Mouse (Mus musculus) v-Abl transformed pro-B cells (cell line): ENCODE measurements around the gene Gtpbp3.

Experiments used
- in situ Hi-C, 2 experiments: fragments of 400-800 bp; cut with MboI; formaldehyde crosslinking; loops; one replicate each; pipeline ENCODE4 v1.15.1; 2025; ENCODE audit not compliant: unreplicated experiment in 2 of 2

Gene Gtpbp3

DNA sequence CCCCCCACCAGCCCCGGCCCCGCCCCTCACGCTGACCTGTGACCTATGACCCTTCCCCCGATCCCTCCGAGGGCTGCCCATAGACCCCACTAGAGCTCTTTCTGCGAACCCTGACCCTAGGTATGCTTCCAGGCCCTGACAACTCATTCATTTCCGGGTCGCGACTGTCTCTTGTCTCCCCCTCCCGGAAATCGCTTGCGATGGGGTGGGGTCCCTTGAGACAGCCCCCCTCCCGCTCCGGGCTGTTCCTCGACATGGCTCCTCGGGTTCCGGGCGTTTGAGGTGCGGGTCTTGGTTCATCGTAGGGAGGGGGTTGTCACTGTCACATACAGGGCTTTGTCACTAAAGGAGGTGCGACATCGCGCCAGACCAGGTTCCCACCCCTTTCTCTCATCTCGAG is 18.5 kb upstream of the Gtpbp3 start:
- in situ Hi-C loops: no loop called here

- in situ Hi-C loops: no loop called here
Measured at GRCm38 (mm10) chr8:71470146-71470912, 17.6 kb upstream of the Gtpbp3 start.

GRCm38 (mm10) chr8:71470913-71471255 is 17.0 kb upstream of the Gtpbp3 start:
- in situ Hi-C loops: no loop called here

DNA sequence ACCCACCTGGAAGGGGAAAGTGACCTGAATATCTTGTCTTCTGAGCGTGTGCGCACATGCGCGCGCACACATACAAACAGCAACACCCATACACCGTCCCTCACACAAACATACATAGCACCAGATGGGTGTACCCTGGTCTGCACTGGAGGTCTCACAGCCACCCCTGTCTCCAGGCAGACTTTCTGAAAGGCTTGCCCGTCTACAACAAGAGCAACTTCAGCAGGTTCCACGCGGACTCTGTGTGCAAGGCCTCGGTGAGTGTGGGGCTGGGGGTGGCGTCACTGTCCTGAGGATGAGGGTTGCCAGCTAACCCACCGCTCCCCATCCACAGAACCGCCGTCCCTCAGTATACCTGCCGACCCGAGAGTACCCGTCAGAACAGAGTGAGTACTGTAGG is 16.0 kb upstream of the Gtpbp3 start:
- in situ Hi-C loops: no loop called here

DNA sequence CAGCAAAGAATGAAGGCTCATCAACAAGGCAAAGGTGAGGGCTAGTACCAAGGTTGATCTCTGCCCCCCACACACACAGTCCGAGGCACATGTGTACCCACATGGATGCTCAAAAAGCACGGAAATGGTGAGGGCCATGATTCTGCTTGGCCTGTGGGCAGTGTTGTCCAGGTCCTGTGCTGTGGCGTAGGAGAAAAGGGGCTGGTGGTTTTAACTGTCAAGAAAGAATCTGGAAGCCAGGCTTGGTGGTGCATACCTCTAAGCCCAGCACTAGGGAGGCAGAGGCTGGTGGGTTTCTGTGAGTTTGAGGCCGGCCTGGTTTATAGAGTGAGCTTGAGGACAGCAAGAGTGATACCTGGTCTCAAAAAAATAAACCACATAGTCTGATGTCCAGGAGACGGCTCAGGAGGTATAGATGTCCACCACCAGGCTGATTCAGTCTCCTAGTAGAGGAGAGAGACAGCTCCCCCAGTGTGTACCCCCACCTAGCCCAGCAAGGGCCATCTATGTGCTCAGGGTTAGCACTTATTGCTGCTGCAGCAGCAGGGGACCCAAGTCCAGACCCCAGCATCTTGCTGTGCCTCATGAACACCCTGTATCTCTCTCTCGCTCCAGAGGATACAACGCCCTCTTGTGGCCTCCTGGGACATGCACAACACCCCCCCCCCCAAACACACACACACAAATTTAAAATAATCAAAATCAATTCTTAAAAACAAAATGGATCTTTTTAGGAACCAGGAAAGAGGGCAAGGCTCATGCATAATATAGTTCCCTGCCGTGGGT is 15.1 kb upstream of the Gtpbp3 start:
- in situ Hi-C loops: no loop called here

GRCm38 (mm10) chr8:71474344-71474743 is 13.6 kb upstream of the Gtpbp3 start:
- in situ Hi-C loops: no loop called here

DNA sequence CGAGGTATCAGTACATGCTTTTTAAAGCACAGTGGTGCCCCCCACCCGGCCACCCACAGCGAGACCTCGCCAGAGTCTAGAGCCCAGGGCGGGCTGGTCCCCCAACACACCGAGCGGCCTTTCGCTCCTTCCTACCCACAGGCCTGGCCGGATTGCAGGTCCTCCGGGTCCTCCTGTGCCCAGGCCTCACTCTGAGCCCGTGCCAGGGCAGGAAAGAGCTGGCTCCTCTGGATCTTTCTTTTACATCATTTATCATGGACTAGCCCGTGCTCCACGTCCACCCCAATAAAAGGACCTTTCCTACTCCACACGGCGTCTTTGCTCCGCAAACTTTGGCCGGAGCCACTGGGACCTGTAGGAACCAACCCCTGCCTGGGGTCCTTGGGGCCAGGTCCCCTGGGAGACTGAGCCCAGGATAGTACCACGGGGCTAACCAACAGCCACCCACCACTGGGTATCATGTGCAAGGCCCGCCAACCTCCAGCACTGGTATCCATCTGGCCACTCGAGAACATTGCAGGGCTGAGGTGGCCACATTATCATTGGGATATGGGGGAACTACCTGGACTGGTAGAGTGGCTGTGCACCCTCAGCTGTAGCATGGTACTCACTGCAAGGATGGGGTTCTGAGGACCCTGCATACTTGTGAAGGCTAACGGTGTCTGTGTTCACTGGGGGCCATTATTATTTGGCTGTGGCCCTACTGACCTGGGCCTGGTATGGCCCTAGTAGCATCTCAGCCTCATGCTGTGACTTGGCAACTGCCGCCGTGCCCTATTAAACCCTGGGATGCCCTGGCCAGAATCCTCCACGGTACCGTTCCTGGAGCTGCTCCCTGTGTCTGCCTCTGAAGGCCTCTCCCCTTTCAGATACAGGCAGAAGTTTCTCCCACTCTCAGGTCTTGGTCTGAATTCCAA is 12.9 kb upstream of the Gtpbp3 start:
- in situ Hi-C loops: loop anchor here in 1 of 2 experiments (5.0 kb wide), 1 partner anchor 103 kb away; the partner anchor contains the start of gene Ocel1

GRCm38 (mm10) chr8:71475702-71476075 is 12.2 kb upstream of the Gtpbp3 start:
- in situ Hi-C loops: loop anchor here in 1 of 2 experiments (5.0 kb wide), 1 partner anchor 103 kb away; the partner anchor contains the start of gene Ocel1

DNA sequence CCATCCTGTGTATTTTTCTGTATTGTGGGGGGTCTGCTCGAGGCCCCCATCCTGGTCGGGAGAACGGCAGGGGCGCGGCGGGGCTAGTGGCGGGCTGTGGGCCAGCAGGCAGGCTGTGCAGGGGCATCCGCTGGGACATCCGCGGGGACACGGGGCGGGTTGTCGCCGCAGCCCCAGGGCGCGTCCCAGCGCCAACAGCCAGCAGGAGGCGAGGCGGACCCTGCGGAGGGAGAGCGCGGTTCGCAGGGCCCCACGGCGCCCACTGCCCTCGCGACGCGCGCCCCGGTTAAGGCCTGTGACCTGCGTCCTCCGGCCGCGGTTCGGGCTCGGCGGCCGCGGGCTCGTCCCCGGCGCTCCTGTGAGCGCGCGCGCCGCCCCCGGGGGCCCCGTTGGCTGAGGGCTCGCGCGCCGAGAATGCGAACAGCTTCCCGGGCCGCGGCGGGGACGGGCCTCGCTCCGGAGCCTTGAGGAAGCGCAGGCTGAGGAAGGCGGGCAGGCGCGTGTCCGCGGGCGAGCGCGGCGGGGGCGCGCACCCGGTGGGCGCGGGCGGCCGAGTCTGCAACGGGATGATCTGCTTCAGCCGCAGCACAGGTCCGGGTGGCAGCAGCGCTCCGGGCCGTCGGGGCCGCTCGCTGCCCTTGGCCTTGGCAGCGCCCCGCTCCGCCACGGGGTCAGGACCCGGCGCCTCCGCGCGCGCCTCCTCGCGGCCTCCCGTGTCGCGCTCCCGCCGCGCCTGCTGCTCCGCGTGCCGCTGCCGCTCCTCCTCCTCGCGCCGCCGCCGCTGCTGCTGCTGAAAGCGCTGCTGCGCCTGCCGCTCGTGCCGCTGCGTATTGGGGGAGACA is 11.6 kb upstream of the Gtpbp3 start:
- in situ Hi-C loops: loop anchor here in 1 of 2 experiments (5.0 kb wide), 1 partner anchor 104 kb away; the partner anchor contains the start of gene Ocel1

DNA sequence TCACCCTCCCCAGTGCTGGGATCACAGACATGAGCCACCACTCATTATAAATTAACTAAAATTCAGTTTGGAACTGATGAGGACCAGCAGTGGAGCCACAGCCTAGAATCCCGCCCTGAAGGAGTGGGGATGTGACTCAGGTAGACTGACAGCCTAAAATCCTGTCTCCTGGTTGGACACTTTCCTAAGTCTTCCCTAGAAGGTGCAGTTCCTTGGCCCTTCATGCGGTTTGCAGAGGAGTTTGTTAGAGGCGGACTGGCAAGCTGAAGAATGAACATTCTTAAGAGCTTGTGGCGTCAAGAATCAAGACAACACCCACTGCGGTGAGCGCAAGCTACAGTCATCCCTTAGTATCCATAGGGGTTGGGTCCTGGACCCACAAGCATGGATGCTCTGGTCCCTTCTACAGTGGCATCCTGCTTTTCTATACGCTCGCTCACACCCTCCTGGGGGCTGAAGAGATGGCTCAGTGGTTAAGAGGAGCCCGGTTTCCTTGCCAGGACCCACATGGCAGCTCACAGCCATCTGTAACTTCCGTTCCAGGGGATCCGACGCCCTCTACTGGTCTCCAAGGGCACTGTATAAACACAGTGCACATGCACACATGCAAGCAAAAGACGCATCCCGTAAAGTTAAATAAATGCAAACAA is 10.6 kb upstream of the Gtpbp3 start:
- in situ Hi-C loops: loop anchor here in 1 of 2 experiments (5.0 kb wide), 1 partner anchor 105 kb away; the partner anchor contains the start of gene Ocel1

GRCm38 (mm10) chr8:71478943-71479342 is 9.0 kb upstream of the Gtpbp3 start:
- in situ Hi-C loops: loop anchor here in 1 of 2 experiments (5.0 kb wide), 1 partner anchor 107 kb away; the partner anchor contains the start of gene Ocel1

GRCm38 (mm10) chr8:71483932-71484331 is 4.0 kb upstream of the Gtpbp3 start:
- in situ Hi-C loops: no loop called here

DNA sequence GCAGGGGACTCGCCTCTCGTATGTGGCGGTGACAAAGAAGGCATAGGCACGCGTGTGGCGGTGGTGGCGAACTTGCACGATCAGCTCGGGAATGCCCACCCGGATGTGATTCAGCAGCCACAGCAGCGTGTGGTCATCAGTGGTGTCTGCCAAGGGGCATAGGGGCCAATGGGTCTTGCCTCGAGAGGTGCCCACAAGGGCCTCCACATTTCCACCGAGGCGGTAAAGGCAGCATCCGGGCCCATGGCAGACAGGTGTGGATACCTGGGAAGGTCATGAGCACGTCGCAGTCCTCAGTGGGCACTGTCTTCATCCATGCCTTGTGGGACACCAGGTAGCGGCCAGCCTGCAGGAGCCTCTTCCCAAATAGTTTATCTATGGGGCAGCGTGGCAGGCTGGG is 3.2 kb upstream of the Gtpbp3 start:
- in situ Hi-C loops: no loop called here

GRCm38 (mm10) chr8:71485142-71486135 is 2.5 kb upstream of the Gtpbp3 start, which contains the start of gene Ano8:
Gene Ano8 (minus strand): TSS chr8:71485963.
- in situ Hi-C loops: no loop called here

- in situ Hi-C loops: no loop called here
Measured at GRCm38 (mm10) chr8:71486136-71486529, 1.8 kb upstream of the Gtpbp3 start.

- in situ Hi-C loops: no loop called here
Measured at GRCm38 (mm10) chr8:71488454-71488853, 551 bp downstream of the Gtpbp3 start.

- in situ Hi-C loops: no loop called here
Measured at GRCm38 (mm10) chr8:71495039-71495438, 7.1 kb downstream of the Gtpbp3 start.

DNA sequence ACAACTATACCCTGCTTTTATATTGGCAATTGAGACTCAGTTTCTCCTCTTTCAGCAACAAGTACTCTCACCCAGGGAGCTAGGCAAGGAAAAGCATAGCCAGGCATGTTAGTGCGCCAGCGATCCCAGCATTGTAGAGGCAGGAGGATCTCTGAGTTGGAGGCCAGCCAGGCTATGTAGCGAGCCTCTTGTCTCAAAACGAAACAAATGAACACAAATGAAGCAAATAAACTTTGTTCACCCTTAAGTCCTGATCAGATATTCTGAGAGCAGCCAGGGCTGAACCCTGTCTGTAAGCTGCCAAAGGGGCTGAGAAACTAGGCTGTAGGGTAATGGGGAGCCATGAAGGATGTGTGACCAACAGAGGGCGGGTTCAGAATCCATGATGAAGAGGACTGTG is 7.9 kb downstream of the Gtpbp3 start:
- in situ Hi-C loops: no loop called here
